11 mouse cellular contexts compared by ENCODE assay signal in the genomic region with DNA sequence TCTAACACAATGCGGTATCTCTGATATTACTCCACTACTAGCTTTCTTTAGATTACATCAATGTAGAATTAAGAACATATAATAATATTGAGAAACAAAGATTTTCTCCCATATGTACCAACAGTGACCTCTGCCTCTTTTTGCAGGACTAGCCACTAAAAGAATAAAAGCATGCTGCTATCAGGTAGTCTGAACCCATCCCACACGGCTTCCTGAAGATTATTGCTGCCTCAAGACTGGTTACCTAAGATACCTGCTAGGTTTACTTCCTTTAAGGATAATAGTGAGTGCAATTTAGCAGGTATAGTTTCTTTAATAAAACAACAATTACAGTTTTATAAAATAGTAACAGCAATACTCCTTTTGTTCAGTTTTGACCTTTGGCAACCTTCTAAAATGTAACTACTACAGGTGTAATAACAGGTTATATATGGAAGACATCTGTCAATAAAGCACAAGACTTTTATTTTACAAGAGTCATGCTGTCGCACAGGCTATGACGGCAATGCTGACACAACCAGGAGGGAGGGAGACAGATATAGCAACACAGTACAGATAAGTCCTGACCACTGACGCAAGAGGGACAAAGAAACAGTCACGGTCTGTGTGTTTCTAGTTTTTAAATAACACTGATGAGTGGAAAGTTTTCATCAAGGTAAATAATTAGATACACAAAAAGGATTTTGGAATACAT.
"Had no signal": no experiment of that assay in that cellular context is flagged by ENCODE, and none has a peak within 500 bp of the region (broad histone marks: within the 10 kb centered on the region; RNA-seq: fewer than 3 reads in every experiment).

No protein-coding gene starts in this region.

- H3K27me3 ChIP-seq: liver, embryonic 13.5 days; midbrain, embryonic 13.5 days had no signal

- H3K9ac ChIP-seq: liver, embryonic 13.5 days; midbrain, embryonic 13.5 days had no signal

- H3K4me3 ChIP-seq: left cerebral cortex, adult 2 months; liver, embryonic 13.5 days; midbrain, embryonic 13.5 days had no signal

- ATAC-seq: midbrain, embryonic 13.5 days had no signal

- H3K9me3 ChIP-seq: liver, embryonic 13.5 days; midbrain, embryonic 13.5 days had no signal

- H3K4me2 ChIP-seq: liver, embryonic 13.5 days; midbrain, embryonic 13.5 days had no signal

- H3K27ac ChIP-seq: kidney, postnatal 0 days; left cerebral cortex, adult 2 months; liver, embryonic 13.5 days; midbrain, embryonic 13.5 days had no signal

- H3K4me1 ChIP-seq: liver, embryonic 13.5 days; midbrain, embryonic 13.5 days had no signal

- DNase-seq: kidney, adult 8-10 months; kidney, postnatal 25 days; layer of hippocampus, postnatal 36 days; liver, embryonic 13.5 days; lung, adult 2 months; lung, postnatal 36 days; thymus, adult 18-20 months; thymus, postnatal 36 days had no signal
